Mouse (Mus musculus) kidney, adult 2 months (tissue): ENCODE results near the gene Chrm2. TPM values are rescaled to one million over a fixed set of nuclear protein-coding genes. Genes with fewer than 3 reads are reported as not detected.

Experiments used
- DNase-seq: peaks from one replicate; pipeline ENCODE4 v3.0.0; 2021
- H3K27ac ChIP-seq: fragments of 200-500 bp; 2 replicates; pipeline ENCODE4 v1.5.1; 2012; ENCODE audit warnings: low read depth, low read length, control low read depth, inconsistent platforms; ENCODE audit not compliant: insufficient read depth
- H3K27me3 ChIP-seq: fragments of 200-500 bp; replicated peaks from 2 replicates; pipeline ENCODE4 v1.6.1; 2012; ENCODE audit warnings: mild to moderate bottlenecking, moderate library complexity, low read length, inconsistent platforms; ENCODE audit not compliant: control insufficient read depth, insufficient read depth
- H3K36me3 ChIP-seq: fragments of 200-500 bp; 2 replicates; pipeline ENCODE4 v1.6.1; 2012; ENCODE audit warnings: mild to moderate bottlenecking, moderate library complexity, low read length, inconsistent platforms; ENCODE audit not compliant: control insufficient read depth, insufficient read depth
- H3K4me1 ChIP-seq: fragments of 200-500 bp; 2 replicates; pipeline ENCODE4 v1.6.1; 2011; ENCODE audit warnings: low read length; ENCODE audit not compliant: control insufficient read depth, insufficient read depth
- H3K4me3 ChIP-seq: fragments of 200-500 bp; 2 replicates; pipeline ENCODE4 v1.5.1; 2011; ENCODE audit warnings: mild to moderate bottlenecking, low read depth, low read length, control low read depth; ENCODE audit not compliant: insufficient read depth
- CTCF ChIP-seq: fragments of 200-500 bp; conservative IDR thresholded peaks from 2 replicates; pipeline ENCODE4 v1.5.1; 2011; ENCODE audit warnings: low read depth, mild to moderate bottlenecking, control low read depth, low read length, moderate library complexity, mixed read lengths; ENCODE audit not compliant: insufficient read depth, insufficient read length
- POLR2A ChIP-seq: fragments of 200-500 bp; IDR thresholded peaks from one replicate; pipeline ENCODE4 v1.6.1; 2011; ENCODE audit warnings: low read depth, low read length, control low read depth
- WGBS: fragments of 180-500 bp; shearing (Covaris S2); methylation state at CpG from one replicate; pipeline ENCODE4 v1.1.7; 2018; 5-methylcytosine and 5-hydroxymethylcytosine counted together
- polyA plus RNA-seq: library from polyadenylated mRNA; depleted of rRNA; stranded (reverse); fragments of >200 nt; gene quantifications from 2 replicates; pipeline ENCODE4 v1.2.3, GENCODE M21; 2012; rRNA removed

Gene Chrm2
- polyA plus RNA-seq, result 0.01 and 0.06 TPM in 2 replicates

GRCm38 (mm10) chr6:36387612-36388400, at the start of gene Chrm2:
Gene Chrm2, plus strand, starts transcription at chr6:36388084.
- no peak for DNase-seq
- Histone ChIP-seq H3K27ac (no peak within 1 kb of the TSS), H3K36me3 (no peaks in the 10 kb centered on the region), H3K27me3 (peaks cover 3% of the 10 kb centered on the region; the same call in 1 of the 2 replicates), H3K4me1 (no peaks in the 10 kb centered on the region), H3K4me3 (peak within 1 kb of the TSS; percentile 52)
- TF ChIP-seq CTCF (no peak), POLR2A (no peak)
- WGBS, result 2% methylated on average over 30 of the region's 30 CpGs

GRCm38 (mm10) chr6:36373983-36374382, 13.9 kb upstream of the Chrm2 start:
- TF ChIP-seq CTCF (no peak), POLR2A (no peak)
- Histone ChIP-seq H3K27ac (no peak overlapping the region), H3K27me3 (no peaks in the 10 kb centered on the region), H3K36me3 (no peaks in the 10 kb centered on the region), H3K4me3 (no peak overlapping the region), H3K4me1 (no peaks in the 10 kb centered on the region)
- DNase-seq, result no peak
- 66% methylated on average over 2 of the region's 2 CpGs for WGBS

- TF ChIP-seq POLR2A (no peak), CTCF (no peak)
- 42% methylated on average over 4 of the region's 4 CpGs for WGBS
- DNase-seq, result no peak
- H3K27ac ChIP-seq, result no peak overlapping the region
- H3K4me1 ChIP-seq, result no peaks in the 10 kb centered on the region
- no peak overlapping the region for H3K4me3 ChIP-seq
- H3K27me3 ChIP-seq, result no peaks in the 10 kb centered on the region
- no peaks in the 10 kb centered on the region for H3K36me3 ChIP-seq
Measured at GRCm38 (mm10) chr6:36377936-36378335, 9.9 kb upstream of the Chrm2 start.

- 56% methylated on average over 3 of the region's 3 CpGs for WGBS
- Histone ChIP-seq H3K36me3 (no peaks in the 10 kb centered on the region), H3K27me3 (peaks cover 3% of the 10 kb centered on the region; the same call in 1 of the 2 replicates), H3K4me3 (no peak overlapping the region), H3K27ac (no peak overlapping the region), H3K4me1 (no peaks in the 10 kb centered on the region)
- DNase-seq, result no peak
- TF ChIP-seq CTCF, result no peak
- TF ChIP-seq POLR2A, result no peak
Measured at GRCm38 (mm10) chr6:36384102-36384501, 3.8 kb upstream of the Chrm2 start.

- H3K27ac ChIP-seq, result no peak overlapping the region
- peaks cover 3% of the 10 kb centered on the region; the same call in 1 of the 2 replicates for H3K27me3 ChIP-seq
Measured at GRCm38 (mm10) chr6:36388401-36389259, 746 bp downstream of the Chrm2 start.

GRCm38 (mm10) chr6:36389260-36389965, 1.5 kb downstream of the Chrm2 start:
- peaks cover 3% of the 10 kb centered on the region; the same call in 1 of the 2 replicates for H3K27me3 ChIP-seq
- TF ChIP-seq CTCF, result no peak
- no peak for TF ChIP-seq POLR2A
- no peak overlapping the region for H3K4me3 ChIP-seq
- no peaks in the 10 kb centered on the region for H3K36me3 ChIP-seq
- H3K4me1 ChIP-seq, result no peaks in the 10 kb centered on the region
- 31% methylated on average over 20 of the region's 20 CpGs for WGBS
- H3K27ac ChIP-seq, result no peak overlapping the region
- DNase-seq, result no peak

More at GRCm38 (mm10) chr6:36388401-36389259, 746 bp downstream of the Chrm2 start:
- no peak for DNase-seq
- WGBS, result 2% methylated on average over 36 of the region's 36 CpGs
- Histone ChIP-seq H3K4me3 (peak overlapping the region; percentile 52), H3K36me3 (no peaks in the 10 kb centered on the region), H3K4me1 (no peaks in the 10 kb centered on the region)
- TF ChIP-seq POLR2A (no peak), CTCF (no peak)
